Mouse (Mus musculus) left cerebral cortex, adult 6 months (tissue): Measurements from ENCODE around the gene Zdhhc6. TPM values are rescaled to one million over a fixed set of nuclear protein-coding genes. Genes with fewer than 3 reads are reported as not detected.

Experiments used
- long read RNA-seq, 2 experiments: library from polyadenylated mRNA; unstranded; transcript quantifications; one replicate each; pipeline ENCODE4 v2.0.0; 2019 to 2020
- polyA plus RNA-seq: library from polyadenylated mRNA; unstranded; fragments of <200 nt; fragmentation: Nextera tagmentation; gene quantifications from 2 replicates; pipeline ENCODE4 v1.2.3, GENCODE M21; 2021

Zdhhc6 gene
- polyA plus RNA-seq: 29.9 and 34.6 TPM in 2 replicates
- long read RNA-seq, experiment 1, transcript Zdhhc6-207 (11 exons, 2,168 nt): major isoform, 128 of 191 reads
- long read RNA-seq, experiment 1, transcript Zdhhc6-201 (11 exons, 2,263 nt): minor isoform, 7 of 191 reads
- long read RNA-seq, experiment 1, partial matches to known transcripts: 11 of 191 reads
- long read RNA-seq, experiment 1, other reads (novel, unspliced or antisense): 44 of 191 reads
- long read RNA-seq, experiment 2, transcript Zdhhc6-207 (11 exons, 2,168 nt): major isoform, 37 of 65 reads
- long read RNA-seq, experiment 2, partial matches to known transcripts: 9 of 65 reads
- long read RNA-seq, experiment 2, other reads (novel, unspliced or antisense): 14 of 65 reads

DNA sequence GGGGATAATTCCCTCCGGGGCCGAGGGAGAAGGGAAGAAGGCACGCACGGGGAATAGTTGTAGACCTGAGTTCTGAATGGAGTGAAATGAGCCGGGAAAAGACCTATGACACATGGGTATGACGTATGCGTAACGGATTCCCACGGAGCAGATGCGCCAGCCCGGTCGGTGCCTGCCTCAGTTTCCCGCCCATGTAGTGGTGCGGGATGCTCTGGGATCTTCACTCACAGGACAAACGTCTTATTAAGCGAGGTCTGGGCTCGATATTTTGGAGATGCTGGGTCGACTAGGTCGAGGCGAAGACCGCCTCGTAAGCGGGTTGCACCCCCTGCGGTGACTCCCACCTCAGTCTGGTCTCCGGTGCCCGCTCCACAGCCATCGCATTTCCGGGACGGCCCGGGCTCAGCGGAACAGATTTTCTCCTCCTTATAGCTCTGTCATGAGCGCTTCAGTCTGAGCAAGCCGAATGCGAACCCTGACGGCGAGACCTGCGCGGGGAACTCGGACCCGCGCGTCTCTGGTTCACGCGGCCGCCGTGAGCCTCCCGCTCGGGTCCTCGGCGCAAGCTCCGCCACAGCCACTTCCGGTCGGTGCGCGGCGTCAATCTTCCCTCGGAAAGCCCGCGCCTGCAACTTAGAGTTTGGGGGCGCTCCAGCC, at the start of gene Zdhhc6:
Zdhhc6 (minus strand) TSS at position 581 of the 657 bp plus-strand sequence.

GRCm38 (mm10) chr19:55316109-55316714, 380 bp upstream of the Zdhhc6 start, which contains the start of gene Vti1a:
Gene Vti1a (plus strand): TSS chr19:55316295.

DNA sequence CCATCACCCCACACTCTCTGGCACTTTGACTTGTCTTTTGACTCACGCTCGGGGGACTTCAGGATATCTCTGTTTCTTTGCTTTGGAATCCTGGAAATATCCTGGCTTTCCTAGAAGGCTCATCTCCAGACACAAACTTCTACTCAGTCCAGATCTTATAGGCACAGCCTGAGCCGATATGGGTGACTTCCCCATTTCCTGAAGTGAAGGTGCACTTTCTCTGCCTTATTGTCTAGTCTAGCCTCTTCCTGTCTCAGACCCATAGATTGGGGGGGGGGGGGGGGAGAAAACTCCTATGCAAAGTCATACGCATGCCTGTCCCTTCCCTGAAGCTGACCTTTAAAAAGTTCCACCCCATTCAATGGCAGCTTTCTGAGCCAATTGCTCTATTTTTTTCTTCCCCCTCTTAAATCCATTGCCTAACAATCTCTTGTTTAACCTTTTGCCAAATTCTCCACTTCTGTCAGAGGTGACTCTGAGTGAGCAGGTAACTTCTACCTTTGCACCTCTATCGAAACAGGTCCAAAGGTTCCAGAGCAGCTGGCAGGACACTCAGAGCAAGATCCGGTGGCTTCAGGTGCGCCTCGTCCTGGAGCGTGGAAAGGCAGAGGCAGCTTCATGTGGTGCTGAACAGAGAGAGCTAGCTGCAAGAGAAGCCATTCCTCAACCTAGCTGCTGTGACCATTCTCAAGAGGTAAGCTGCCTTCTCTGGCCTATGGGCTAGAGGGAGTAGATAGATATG, 64.3 kb downstream of the Zdhhc6 start, which contains the start of gene Acsl5:
Acsl5 (plus strand) TSS at position 556 of the 742 bp plus-strand sequence.

GRCm38 (mm10) chr19:55241186-55241645, 74.6 kb downstream of the Zdhhc6 start, which contains the start of gene Gucy2g:
Gene Gucy2g (minus strand): TSS chr19:55241236.

Other genes with a start within 250 kb of the Zdhhc6 start
- gene Gpam, start 188.8 kb downstream of the Zdhhc6 start, polyA plus RNA-seq: 7.4 and 11.2 TPM in 2 replicates
- 0.11 and 0.22 TPM in 2 replicates for gene Tectb, start 135.3 kb downstream of the Zdhhc6 start, polyA plus RNA-seq
- 2.3 and 3.9 TPM in 2 replicates for gene Gucy2g, start 74.8 kb downstream of the Zdhhc6 start, polyA plus RNA-seq
- 22.3 and 24.4 TPM in 2 replicates for gene Acsl5, start 64.1 kb downstream of the Zdhhc6 start, polyA plus RNA-seq
- gene Vti1a, start 263 bp upstream of the Zdhhc6 start, polyA plus RNA-seq: 22.7 and 24.7 TPM in 2 replicates